Comparison of ENCODE assay signal across 8 mouse cellular contexts in genomic region chr7:66689294-66689619, GRCm38 (mm10). TPM values are rescaled to one million over a fixed set of nuclear protein-coding genes. Genes with fewer than 3 reads are reported as not detected.
A peak's percentile ranks its signal among the peaks of the same experiment; 100 is the strongest.
DNase-seq lines count a peak whose midpoint lies in the region; ATAC-seq and TF ChIP-seq lines count a peak whose summit lies in the region.

Gene Asb7, minus strand, starts transcription at chr7:66689596.

- peaks cover 14% of the 10 kb centered on the region for H3K4me1 ChIP-seq in hindbrain, embryonic 16.5 days (ENCODE audit: control insufficient read depth, insufficient read depth, low read depth, low read length)
- H3K4me1 ChIP-seq in megakaryocyte, embryonic 14.5 days, result peaks cover 28% of the 10 kb centered on the region

- H3K9ac ChIP-seq in hindbrain, embryonic 16.5 days (ENCODE audit: low read depth, low read length), result peak within 1 kb of the TSS; percentile 93

- 1% methylated on average over 11 of the region's 18 CpGs for WGBS in hindbrain, embryonic 16.5 days

- H3K4me2 ChIP-seq in hindbrain, embryonic 16.5 days (ENCODE audit: low read length), result peak within 1 kb of the TSS; percentile 79

- no peaks in the 10 kb centered on the region; the same call in 1 of the 2 replicates for H3K36me3 ChIP-seq in hindbrain, embryonic 16.5 days (ENCODE audit: control insufficient read depth, insufficient read depth, low read length)
- H3K36me3 ChIP-seq in megakaryocyte, embryonic 14.5 days (replicated peaks; ENCODE audit: low read length), result peaks cover 31% of the 10 kb centered on the region

- ATAC-seq in hindbrain, embryonic 16.5 days, result no peak

- H3K27me3 ChIP-seq in hindbrain, embryonic 16.5 days (replicated peaks; ENCODE audit: control insufficient read depth, insufficient read depth, low read length), result no peaks in the 10 kb centered on the region
- no peaks in the 10 kb centered on the region for H3K27me3 ChIP-seq in megakaryocyte, embryonic 14.5 days (replicated peaks)

- no peak for DNase-seq in layer of hippocampus, adult 2 months (ENCODE audit: low spot score in 2 of 2)
- DNase-seq in layer of hippocampus, adult 9-11 months, result no peak
- no peak for DNase-seq in brain, embryonic 14.5 days (ENCODE audit: low read depth)
- DNase-seq in MN1 (ENCODE audit: low spot score), result no peak
- no peak for DNase-seq in ovary, postnatal 10 days (ENCODE audit: low spot score)
- DNase-seq in urinary bladder, postnatal 25 days (ENCODE audit: low spot score), result no peak

- H3K27ac ChIP-seq in layer of hippocampus, adult 2 months, result peak within 1 kb of the TSS; percentile 95
- H3K27ac ChIP-seq in hindbrain, embryonic 16.5 days (ENCODE audit: low read depth, low read length), result peak within 1 kb of the TSS; percentile 98

- no peak for TF ChIP-seq CTCF in layer of hippocampus, adult 2 months (conservative IDR thresholded peaks at IDR 0.05)
- no peak for TF ChIP-seq CTCF in brain, embryonic 14.5 days (IDR thresholded peaks at IDR 0.05; ENCODE audit: borderline replicate concordance, extremely low read depth, insufficient read depth, insufficient read length)

- H3K9me3 ChIP-seq in hindbrain, embryonic 16.5 days (ENCODE audit: control insufficient read depth, low read length), result no peaks in the 10 kb centered on the region
- no peaks in the 10 kb centered on the region for H3K9me3 ChIP-seq in megakaryocyte, embryonic 14.5 days

- TF ChIP-seq POLR2A in brain, embryonic 14.5 days (IDR thresholded peaks at IDR 0.05; ENCODE audit: borderline replicate concordance, extremely low read depth, insufficient read depth, insufficient read length, poor library complexity, severe bottlenecking), result peak; percentile 50; the same call in 1 of the 2 replicates

- H3K4me3 ChIP-seq in layer of hippocampus, adult 2 months, result peak within 1 kb of the TSS; percentile 99
- H3K4me3 ChIP-seq in hindbrain, embryonic 16.5 days (ENCODE audit: low read length), result peak within 1 kb of the TSS; percentile 91
- peak within 1 kb of the TSS; percentile 100 for H3K4me3 ChIP-seq in megakaryocyte, embryonic 14.5 days (replicated peaks)

RNA-seq across cellular contexts. Expression of gene Asb7, which starts in this region (rescaled TPM):
- 10 to 100 TPM; 19.5 to 20.6 TPM for total RNA-seq in layer of hippocampus, adult 2 months (2021)
- 10.3 and 13.0 TPM in 2 replicates for polyA plus RNA-seq in brain, embryonic 14.5 days (2012; rRNA removed)
- polyA plus RNA-seq in hindbrain, embryonic 16.5 days (2015; fragmentation: Nextera tagmentation; extraction: Ambion mirVana), result 13.7 and 13.9 TPM in 2 replicates
- polyA plus RNA-seq in megakaryocyte, embryonic 14.5 days (2012; ENCODE audit: insufficient read depth, low replicate concordance), result 6.7 and 12.0 TPM in 2 replicates
